Mouse (Mus musculus): ENCODE results near the gene BC048671. TPM values are rescaled to one million over a fixed set of nuclear protein-coding genes. Genes with fewer than 3 reads are reported as not detected.

BC048671 gene
- not detected for polyA plus RNA-seq (2014; fragmentation: Illumina TruSeq; extraction: RNeasy Lipid Tissue Mini Kit (QIAGEN cat#74804); ENCODE audit: low read depth, low replicate concordance)

GRCm38 (mm10) chr6:90300919-90301318, at the start of gene BC048671:
Gene BC048671 (plus strand): TSS chr6:90301219.

GRCm38 (mm10) chr6:90324991-90325390, 24.0 kb downstream of the BC048671 start, which contains the start of gene Chst13:
Gene Chst13 (minus strand): TSS chr6:90325185.

DNA sequence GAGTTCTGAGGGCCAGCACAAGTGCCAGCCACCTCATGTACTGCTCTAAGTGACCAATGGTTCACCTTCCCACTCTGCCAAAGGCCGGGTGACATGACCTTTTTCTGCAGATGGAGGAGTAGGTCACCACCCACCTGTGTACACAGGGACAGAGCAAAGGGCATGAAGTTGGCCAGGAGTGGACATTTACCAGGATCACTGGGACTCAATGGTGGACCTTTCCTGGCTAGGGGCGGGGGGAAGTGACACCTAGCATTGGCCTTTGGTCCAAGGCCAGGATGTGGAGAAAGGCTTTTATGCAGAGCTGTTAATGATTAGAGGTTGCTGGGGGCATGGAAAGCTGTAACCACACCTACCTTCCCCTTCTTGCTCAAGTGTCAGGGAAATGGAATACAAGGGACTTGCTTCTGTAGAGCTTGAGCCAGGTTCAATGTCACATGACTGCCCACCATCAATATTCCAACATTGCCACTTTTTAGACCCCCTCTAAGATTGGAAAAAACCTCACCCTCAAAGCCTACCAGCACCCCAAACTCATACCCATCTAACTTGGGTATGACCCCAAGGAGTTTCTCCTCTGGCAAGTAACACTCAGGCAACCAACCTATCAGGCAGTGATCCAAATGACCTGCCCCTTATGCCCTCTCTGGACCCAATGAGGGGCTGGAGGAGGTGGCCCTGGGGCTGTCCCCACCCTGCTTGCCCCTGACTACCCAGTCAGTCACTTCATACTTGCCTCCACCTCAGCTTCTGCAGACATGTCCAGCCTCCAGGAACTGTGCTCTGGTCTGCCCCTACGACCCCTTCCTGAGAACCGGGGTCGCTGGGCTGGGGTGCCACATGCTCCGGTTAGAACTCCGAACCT, 31.8 kb downstream of the BC048671 start, which contains the start of gene Uroc1:
Gene Uroc1 (plus strand): TSS at position 724 of the 865 bp plus-strand sequence.

Other genes with a start within 250 kb of the BC048671 start
- not detected for gene Vmn1r49, start 222.7 kb upstream of the BC048671 start, polyA plus RNA-seq (2014; fragmentation: Illumina TruSeq; extraction: RNeasy Lipid Tissue Mini Kit (QIAGEN cat#74804); ENCODE audit: low read depth, low replicate concordance)
- not detected for gene Vmn1r50, start 199.8 kb upstream of the BC048671 start, polyA plus RNA-seq (2014; fragmentation: Illumina TruSeq; extraction: RNeasy Lipid Tissue Mini Kit (QIAGEN cat#74804); ENCODE audit: low read depth, low replicate concordance)
- gene Vmn1r51, start 178.6 kb upstream of the BC048671 start, polyA plus RNA-seq (2014; fragmentation: Illumina TruSeq; extraction: RNeasy Lipid Tissue Mini Kit (QIAGEN cat#74804); ENCODE audit: low read depth, low replicate concordance) = not detected
- not detected for gene Vmn1r52, start 126.4 kb upstream of the BC048671 start, polyA plus RNA-seq (2014; fragmentation: Illumina TruSeq; extraction: RNeasy Lipid Tissue Mini Kit (QIAGEN cat#74804); ENCODE audit: low read depth, low replicate concordance)
- gene V1ra8, start 98.4 kb upstream of the BC048671 start, polyA plus RNA-seq (2014; fragmentation: Illumina TruSeq; extraction: RNeasy Lipid Tissue Mini Kit (QIAGEN cat#74804); ENCODE audit: low read depth, low replicate concordance) = not detected
- gene Vmn1r53, start 76.8 kb upstream of the BC048671 start, polyA plus RNA-seq (2014; fragmentation: Illumina TruSeq; extraction: RNeasy Lipid Tissue Mini Kit (QIAGEN cat#74804); ENCODE audit: low read depth, low replicate concordance) = not detected
- not detected for gene Vmn1r54, start 54.9 kb upstream of the BC048671 start, polyA plus RNA-seq (2014; fragmentation: Illumina TruSeq; extraction: RNeasy Lipid Tissue Mini Kit (QIAGEN cat#74804); ENCODE audit: low read depth, low replicate concordance)
- not detected for gene Chst13, start 24.0 kb downstream of the BC048671 start, polyA plus RNA-seq (2014; fragmentation: Illumina TruSeq; extraction: RNeasy Lipid Tissue Mini Kit (QIAGEN cat#74804); ENCODE audit: low read depth, low replicate concordance)
- 9.7 TPM for gene Uroc1, start 32.1 kb downstream of the BC048671 start, polyA plus RNA-seq (2014; fragmentation: Illumina TruSeq; extraction: RNeasy Lipid Tissue Mini Kit (QIAGEN cat#74804); ENCODE audit: low read depth, low replicate concordance)
- gene Zxdc, start 68.3 kb downstream of the BC048671 start, polyA plus RNA-seq (2014; fragmentation: Illumina TruSeq; extraction: RNeasy Lipid Tissue Mini Kit (QIAGEN cat#74804); ENCODE audit: low read depth, low replicate concordance) = 11.0 TPM
- not detected for gene Cfap100, start 127.6 kb downstream of the BC048671 start, polyA plus RNA-seq (2014; fragmentation: Illumina TruSeq; extraction: RNeasy Lipid Tissue Mini Kit (QIAGEN cat#74804); ENCODE audit: low read depth, low replicate concordance)
- gene Klf15, start 161.4 kb downstream of the BC048671 start, polyA plus RNA-seq (2014; fragmentation: Illumina TruSeq; extraction: RNeasy Lipid Tissue Mini Kit (QIAGEN cat#74804); ENCODE audit: low read depth, low replicate concordance) = 24.9 TPM
- 21.5 TPM for gene Aldh1l1, start 185.2 kb downstream of the BC048671 start, polyA plus RNA-seq (2014; fragmentation: Illumina TruSeq; extraction: RNeasy Lipid Tissue Mini Kit (QIAGEN cat#74804); ENCODE audit: low read depth, low replicate concordance)

Measured in kidney, adult 10 weeks (tissue).